Mouse (Mus musculus) brain, embryonic 14.5 days (tissue): ENCODE results near the gene Mrpl39.

Source experiments
- CTCF ChIP-seq: fragments of 200-500 bp; IDR thresholded peaks from 2 replicates; pipeline ENCODE4 v1.5.1; 2012; ENCODE audit warnings: inconsistent platforms, mild to moderate bottlenecking, moderate library complexity, borderline replicate concordance; ENCODE audit not compliant: insufficient read depth, insufficient read length; ENCODE audit errors: extremely low read depth
- POLR2A ChIP-seq: fragments of 200-500 bp; IDR thresholded peaks from 2 replicates; pipeline ENCODE4 v1.6.1; 2012; ENCODE audit warnings: mild to moderate bottlenecking, inconsistent platforms, borderline replicate concordance; ENCODE audit not compliant: poor library complexity, insufficient read depth, insufficient read length, severe bottlenecking; ENCODE audit errors: extremely low read depth

DNA sequence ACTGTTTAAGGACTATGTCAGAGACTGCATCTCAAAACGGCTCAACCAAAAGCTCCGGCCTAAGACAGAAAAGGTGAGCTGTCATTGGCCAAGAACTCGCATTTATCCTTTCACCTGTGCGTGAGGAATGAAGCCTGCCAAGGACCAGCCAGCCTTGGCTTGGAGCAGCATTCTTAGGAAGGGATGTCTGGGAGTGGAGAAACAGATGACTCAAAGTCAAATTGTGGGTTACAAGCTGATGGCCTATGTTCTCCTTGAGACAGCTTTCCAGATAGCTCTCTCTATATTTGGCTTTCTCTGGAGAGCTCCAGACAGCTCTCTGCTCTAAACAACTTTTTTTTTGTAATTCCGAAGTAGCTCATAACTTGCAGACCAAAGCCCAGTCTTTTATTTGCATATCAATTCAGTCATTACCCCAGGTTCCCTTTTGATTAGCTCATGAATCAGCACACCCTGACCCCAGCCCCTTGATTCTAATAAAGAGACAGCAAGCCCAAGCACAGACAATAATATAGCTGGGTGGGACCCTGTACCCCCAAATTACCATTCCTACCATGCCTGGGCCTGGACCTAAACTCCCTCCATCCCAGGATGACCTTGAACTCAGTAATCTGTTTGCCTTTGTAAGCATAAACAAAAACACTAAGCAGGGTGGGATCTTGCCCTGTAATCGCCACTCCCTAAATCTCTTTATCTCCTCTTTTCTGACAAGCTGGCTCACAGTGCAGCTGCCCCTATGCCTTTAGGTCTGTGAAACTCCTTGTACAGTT, 43.5 kb upstream of the Mrpl39 start:
- TF ChIP-seq CTCF (no peak), POLR2A (no peak)
